ENCODE assay signal across 31 mouse cellular contexts in genomic region chr16:25080811-25081210, GRCm38 (mm10).
"Had no signal": no experiment of that assay in that cellular context is flagged by ENCODE, and none has a peak within 500 bp of the region (broad histone marks: within the 10 kb centered on the region; RNA-seq: fewer than 3 reads in every experiment).

No protein-coding gene starts in this region.

- H3K9ac ChIP-seq: limb, embryonic 12.5 days; limb, embryonic 13.5 days; limb, embryonic 15.5 days; liver, embryonic 12.5 days; liver, embryonic 13.5 days; liver, embryonic 14.5 days; liver, embryonic 15.5 days; liver, postnatal 0 days; lung, embryonic 14.5 days; lung, embryonic 15.5 days; midbrain, embryonic 12.5 days; midbrain, embryonic 13.5 days; midbrain, embryonic 15.5 days; neural tube, embryonic 12.5 days had no signal

- H3K4me1 ChIP-seq: limb, embryonic 12.5 days; limb, embryonic 13.5 days; limb, embryonic 15.5 days; liver, embryonic 12.5 days; liver, embryonic 13.5 days; liver, embryonic 15.5 days; lung, embryonic 15.5 days; megakaryocyte, embryonic 14.5 days; midbrain, embryonic 10.5 days; midbrain, embryonic 12.5 days; midbrain, embryonic 13.5 days; midbrain, embryonic 15.5 days; neural tube, embryonic 12.5 days had no signal

- DNase-seq: left cerebral cortex, postnatal 4 days; liver; liver, embryonic 13.5 days; liver, postnatal 0 days; lung, adult 18-20 months; lung, adult 2 months; lung, embryonic 14.5 days; lung, postnatal 10 days; lung, postnatal 14 days; lung, postnatal 36 days; lung, postnatal 4 days; midbrain, embryonic 14.5 days had no signal

- H3K36me3 ChIP-seq: limb, embryonic 12.5 days; limb, embryonic 13.5 days; limb, embryonic 15.5 days; liver, embryonic 12.5 days; liver, embryonic 13.5 days; liver, embryonic 15.5 days; lung, embryonic 15.5 days; midbrain, embryonic 10.5 days; midbrain, embryonic 12.5 days; midbrain, embryonic 13.5 days; midbrain, embryonic 15.5 days; neural tube, embryonic 12.5 days had no signal

- H3K27me3 ChIP-seq: limb, embryonic 12.5 days; limb, embryonic 13.5 days; limb, embryonic 15.5 days; liver, embryonic 12.5 days; liver, embryonic 13.5 days; liver, embryonic 15.5 days; lung, embryonic 15.5 days; megakaryocyte, embryonic 14.5 days; midbrain, embryonic 12.5 days; midbrain, embryonic 13.5 days; midbrain, embryonic 15.5 days; neural tube, embryonic 12.5 days had no signal

- ATAC-seq: liver, embryonic 12.5 days; liver, postnatal 0 days; lung, postnatal 0 days; midbrain, embryonic 13.5 days; midbrain, embryonic 15.5 days; midbrain, embryonic 16.5 days had no signal

- H3K9me3 ChIP-seq: limb, embryonic 12.5 days; limb, embryonic 13.5 days; limb, embryonic 15.5 days; liver, embryonic 12.5 days; liver, embryonic 13.5 days; liver, embryonic 15.5 days; lung, embryonic 15.5 days; megakaryocyte, embryonic 14.5 days; midbrain, embryonic 10.5 days; midbrain, embryonic 12.5 days; midbrain, embryonic 13.5 days; midbrain, embryonic 15.5 days; neural tube, embryonic 12.5 days had no signal

- H3K4me3 ChIP-seq: limb, embryonic 12.5 days; limb, embryonic 13.5 days; limb, embryonic 15.5 days; liver, embryonic 12.5 days; liver, embryonic 13.5 days; liver, embryonic 15.5 days; lung, embryonic 15.5 days; megakaryocyte, embryonic 14.5 days; midbrain, embryonic 10.5 days; midbrain, embryonic 12.5 days; midbrain, embryonic 13.5 days; midbrain, embryonic 15.5 days; myocyte; neural tube, embryonic 12.5 days had no signal

- H3K4me2 ChIP-seq: limb, embryonic 12.5 days; limb, embryonic 13.5 days; limb, embryonic 15.5 days; liver, embryonic 11.5 days; liver, embryonic 12.5 days; liver, embryonic 13.5 days; liver, embryonic 15.5 days; lung, embryonic 14.5 days; lung, embryonic 15.5 days; midbrain, embryonic 11.5 days; midbrain, embryonic 12.5 days; midbrain, embryonic 13.5 days; midbrain, embryonic 15.5 days; neural tube, embryonic 12.5 days had no signal

- H3K27ac ChIP-seq: limb, embryonic 12.5 days; limb, embryonic 13.5 days; limb, embryonic 15.5 days; liver, embryonic 12.5 days; liver, embryonic 13.5 days; liver, embryonic 14.5 days; liver, embryonic 15.5 days; lung, embryonic 15.5 days; macrophage; midbrain, embryonic 10.5 days; midbrain, embryonic 12.5 days; midbrain, embryonic 13.5 days; midbrain, embryonic 15.5 days; neural tube, embryonic 12.5 days had no signal
